Mouse (Mus musculus) erythroblast, embryonic 14.5 days (primary cell): Measurements from ENCODE around the gene Gpr62.

Source experiments
- GATA1 ChIP-seq: IDR thresholded peaks from 2 replicates; pipeline ENCODE4 v1.6.1; 2012; ENCODE audit warnings: low read length, inconsistent platforms, mixed read lengths
- TAL1 ChIP-seq: IDR thresholded peaks from 3 replicates; pipeline ENCODE4 v1.6.1; 2012; ENCODE audit warnings: low read length, inconsistent platforms, mixed read lengths

GRCm38 (mm10) chr9:106467746-106468145, 2.0 kb upstream of the Gpr62 start:
- TF ChIP-seq GATA1, result no peak
- TF ChIP-seq TAL1, result no peak
